Mouse (Mus musculus) brain, embryonic 14.5 days (tissue): Measurements from ENCODE around the gene Dcun1d1.

Experiments used
- CTCF ChIP-seq: fragments of 200-500 bp; IDR thresholded peaks from 2 replicates; pipeline ENCODE4 v1.5.1; 2012; ENCODE audit warnings: inconsistent platforms, mild to moderate bottlenecking, moderate library complexity, borderline replicate concordance; ENCODE audit not compliant: insufficient read depth, insufficient read length; ENCODE audit errors: extremely low read depth
- POLR2A ChIP-seq: fragments of 200-500 bp; IDR thresholded peaks from 2 replicates; pipeline ENCODE4 v1.6.1; 2012; ENCODE audit warnings: mild to moderate bottlenecking, inconsistent platforms, borderline replicate concordance; ENCODE audit not compliant: poor library complexity, insufficient read depth, insufficient read length, severe bottlenecking; ENCODE audit errors: extremely low read depth

DNA sequence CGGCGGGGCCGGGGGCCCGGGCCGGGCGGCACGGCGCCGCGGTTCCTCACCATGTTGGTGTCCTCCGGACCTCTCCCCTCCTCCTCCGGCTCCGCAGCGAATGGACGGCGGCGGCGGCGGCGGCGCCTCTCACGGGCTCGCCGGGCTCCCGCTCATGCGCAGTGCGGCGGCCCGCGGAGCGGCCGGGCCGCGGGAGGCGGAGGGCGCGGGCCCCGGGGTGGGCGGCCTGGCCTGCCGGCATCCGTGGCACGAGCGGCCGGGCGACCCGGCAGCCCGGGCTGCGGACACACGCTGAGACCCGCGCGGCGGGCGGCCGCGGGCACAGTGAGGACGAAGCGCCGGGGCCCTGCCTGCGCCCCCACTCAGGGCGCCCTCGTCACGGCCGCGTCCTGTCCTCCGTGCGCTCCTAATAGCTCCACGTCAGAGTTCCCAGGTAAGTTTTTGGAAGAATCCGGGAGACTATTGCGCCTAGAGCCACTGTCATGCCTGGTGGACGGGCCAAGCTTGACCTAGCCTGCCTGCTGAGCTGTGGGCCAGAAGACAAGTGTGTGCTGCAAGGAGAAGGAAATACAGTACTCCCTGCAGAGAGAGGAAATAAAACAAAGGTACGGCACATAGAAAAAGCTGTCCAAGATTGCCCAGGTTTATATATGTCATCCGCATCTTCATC, 4.4 kb downstream of the Dcun1d1 start:
- TF ChIP-seq CTCF, result no peak
- TF ChIP-seq POLR2A, result peak; percentile 81
